Mouse (Mus musculus) 3T3-L1 (cell line): Measurements from ENCODE around the gene Clpx.

ENCODE experiments used
- DNase-seq: peaks from one replicate; pipeline ENCODE4 v3.0.0-alpha.2; 2015; ENCODE audit warnings: low read depth, low spot score

The Clpx gene

DNA sequence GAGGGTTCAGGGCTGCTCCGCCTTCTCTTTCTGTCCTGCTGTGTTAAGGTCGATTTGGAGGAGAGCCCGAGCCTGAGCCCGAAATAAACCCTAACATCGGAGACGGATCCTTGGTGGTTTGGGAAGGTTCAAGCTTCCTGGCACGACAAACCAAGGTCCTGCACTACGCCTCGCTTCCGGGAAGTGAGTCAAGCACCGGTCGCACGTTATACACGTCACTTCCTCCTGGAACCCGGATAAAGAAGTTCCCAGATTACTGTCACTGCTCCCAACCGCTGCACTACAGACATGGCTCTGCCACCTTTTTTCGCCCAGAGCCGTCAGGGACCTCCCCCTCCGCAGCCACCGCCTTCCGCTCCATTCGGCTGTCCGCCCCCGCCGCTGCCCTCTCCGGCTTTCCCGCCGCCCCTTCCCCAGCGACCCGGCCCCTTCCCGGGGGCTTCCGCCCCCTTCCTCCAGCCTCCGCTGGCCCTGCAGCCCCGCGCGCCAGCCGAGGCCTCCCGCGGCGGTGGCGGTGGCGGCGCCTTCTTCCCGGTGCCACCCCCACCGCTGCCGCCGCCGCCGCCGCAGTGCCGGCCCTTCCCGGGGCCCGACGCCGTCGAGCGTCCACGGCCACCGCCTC, 51.9 kb downstream of the Clpx start, which contains the start of gene Pdcd7:
Pdcd7 (plus strand) TSS at position 251 of the 622 bp plus-strand sequence.
- DNase-seq: peak; percentile 96

- peak; percentile 55 for DNase-seq
These were observed 52.5 kb downstream of the Clpx start for GRCm38 (mm10) chr9:65346476-65347111.

GRCm38 (mm10) chr9:65347112-65347850, 53.2 kb downstream of the Clpx start:
- no peak for DNase-seq

GRCm38 (mm10) chr9:65353251-65353650, 59.2 kb downstream of the Clpx start:
- DNase-seq: peak; percentile 53

GRCm38 (mm10) chr9:65356561-65356960, 62.5 kb downstream of the Clpx start:
- DNase-seq: no peak

GRCm38 (mm10) chr9:65356971-65357370, 62.9 kb downstream of the Clpx start:
- no peak for DNase-seq

- no peak for DNase-seq
These were observed 65.0 kb downstream of the Clpx start for GRCm38 (mm10) chr9:65358956-65359480.

- DNase-seq: no peak
These were observed 66.8 kb downstream of the Clpx start, which contains the start of gene Ubap1l for GRCm38 (mm10) chr9:65360641-65361448. TSS of gene Ubap1l (plus strand) at chr9:65361041.

DNA sequence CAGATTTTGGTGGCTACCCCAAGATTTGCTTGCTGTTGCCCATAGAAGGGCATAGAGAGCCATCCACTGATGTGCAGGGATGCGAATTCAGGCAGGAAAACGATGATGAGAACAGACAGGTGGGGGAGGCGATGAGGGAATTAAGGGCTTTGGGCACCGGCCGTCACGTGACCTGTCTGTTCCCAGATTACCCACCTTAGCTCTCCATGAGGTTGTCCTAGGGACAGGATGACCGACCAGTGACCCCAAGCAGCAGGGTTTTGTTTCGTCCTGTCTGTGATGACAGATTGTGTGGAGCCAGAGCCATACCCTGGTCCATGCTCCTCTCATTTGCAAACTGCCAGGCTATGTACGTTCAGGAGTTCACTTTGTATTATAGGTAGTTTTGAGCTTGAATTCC, 69.6 kb downstream of the Clpx start:
- DNase-seq: no peak

DNA sequence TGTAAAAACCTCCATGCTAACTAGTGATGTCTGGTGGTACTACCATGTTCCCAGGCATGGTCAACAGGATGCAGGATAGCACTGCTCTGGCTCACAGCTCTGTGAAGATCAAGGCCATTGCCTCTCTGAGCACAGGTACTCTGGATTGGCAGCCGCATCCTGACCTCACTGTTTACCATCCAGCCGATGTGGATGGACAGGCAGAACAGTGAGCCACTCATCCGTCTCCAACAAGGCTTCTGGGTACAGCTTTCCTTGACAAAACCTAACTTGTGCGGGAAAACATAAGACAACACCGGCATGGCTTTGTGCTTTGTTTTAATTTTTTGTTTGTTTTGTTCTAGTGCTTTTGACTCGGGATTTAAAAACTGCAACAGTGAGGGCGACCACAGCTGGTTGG, 71.7 kb downstream of the Clpx start:
- no peak for DNase-seq

DNA sequence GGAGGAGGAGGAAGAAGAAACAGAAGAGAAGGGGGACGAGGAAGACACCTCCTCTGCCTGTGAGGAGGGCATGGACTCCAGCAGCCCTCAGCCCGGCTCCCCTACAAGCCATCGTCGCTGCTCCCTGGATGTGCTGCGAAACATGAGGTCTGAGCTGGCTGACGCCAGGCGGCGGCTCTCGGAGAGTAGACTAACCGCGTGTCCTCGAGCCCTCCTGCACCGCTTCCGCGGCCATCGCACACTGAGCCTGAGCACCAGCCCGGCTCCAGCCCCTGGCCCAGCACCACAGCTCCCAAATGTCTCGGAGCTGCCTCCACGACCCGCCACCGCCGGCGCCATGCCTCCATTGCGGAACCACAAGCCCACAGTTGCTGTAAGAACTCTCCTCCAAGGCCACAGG, 77.7 kb downstream of the Clpx start:
- DNase-seq: no peak

DNA sequence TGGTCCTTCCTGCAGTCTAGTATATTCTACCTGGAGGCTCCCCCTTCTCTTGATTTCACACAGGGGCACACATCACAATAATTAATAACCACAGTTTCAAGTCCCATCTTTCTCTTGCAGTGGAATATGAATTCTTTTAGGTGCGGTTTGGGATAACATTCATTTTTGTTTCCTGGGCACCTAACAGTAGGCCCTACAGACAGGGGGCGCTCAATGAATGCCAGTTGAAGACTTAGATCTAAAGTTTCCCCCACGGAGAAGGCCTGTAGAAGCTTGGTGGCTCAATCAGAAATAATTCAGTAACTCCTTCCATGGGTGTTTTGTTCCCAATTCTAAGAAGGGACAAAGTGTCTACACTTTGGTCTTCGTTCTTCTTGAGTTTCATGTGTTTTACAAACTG, 78.4 kb downstream of the Clpx start:
- peak; percentile 61 for DNase-seq

DNA sequence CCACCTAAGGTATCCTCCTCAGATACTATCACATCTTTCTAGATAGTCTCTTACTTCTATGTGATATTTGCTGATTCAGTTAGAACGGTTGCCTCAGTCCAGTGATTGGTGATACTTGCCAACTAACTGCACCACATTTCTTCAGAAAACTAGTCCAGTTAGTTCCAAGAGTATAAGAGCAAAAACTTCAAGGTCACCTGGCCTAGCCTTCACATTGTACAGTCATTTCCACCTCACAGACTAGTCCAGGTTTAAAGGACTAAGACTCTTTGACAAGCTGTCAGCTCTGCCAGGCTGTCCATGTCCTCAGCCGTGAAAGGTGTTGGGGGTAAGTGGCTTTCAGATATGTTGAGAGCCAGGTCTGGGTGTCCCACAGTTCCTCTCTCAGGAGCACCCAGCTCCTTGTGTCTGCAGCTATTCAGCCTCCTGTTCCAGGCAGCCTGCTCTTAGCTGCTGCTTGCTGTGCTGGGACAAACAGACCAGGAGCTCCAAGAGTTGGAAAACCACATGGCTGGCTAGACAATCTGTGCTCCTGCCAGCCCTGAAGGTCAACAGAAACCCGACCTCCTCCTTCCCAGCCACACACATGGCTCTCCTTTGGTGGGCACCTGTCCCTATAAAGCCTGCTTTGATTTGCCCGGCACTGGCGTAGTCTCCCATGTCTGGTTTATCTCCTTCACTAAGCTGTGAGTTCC, 80.6 kb downstream of the Clpx start:
- DNase-seq: no peak

DNA sequence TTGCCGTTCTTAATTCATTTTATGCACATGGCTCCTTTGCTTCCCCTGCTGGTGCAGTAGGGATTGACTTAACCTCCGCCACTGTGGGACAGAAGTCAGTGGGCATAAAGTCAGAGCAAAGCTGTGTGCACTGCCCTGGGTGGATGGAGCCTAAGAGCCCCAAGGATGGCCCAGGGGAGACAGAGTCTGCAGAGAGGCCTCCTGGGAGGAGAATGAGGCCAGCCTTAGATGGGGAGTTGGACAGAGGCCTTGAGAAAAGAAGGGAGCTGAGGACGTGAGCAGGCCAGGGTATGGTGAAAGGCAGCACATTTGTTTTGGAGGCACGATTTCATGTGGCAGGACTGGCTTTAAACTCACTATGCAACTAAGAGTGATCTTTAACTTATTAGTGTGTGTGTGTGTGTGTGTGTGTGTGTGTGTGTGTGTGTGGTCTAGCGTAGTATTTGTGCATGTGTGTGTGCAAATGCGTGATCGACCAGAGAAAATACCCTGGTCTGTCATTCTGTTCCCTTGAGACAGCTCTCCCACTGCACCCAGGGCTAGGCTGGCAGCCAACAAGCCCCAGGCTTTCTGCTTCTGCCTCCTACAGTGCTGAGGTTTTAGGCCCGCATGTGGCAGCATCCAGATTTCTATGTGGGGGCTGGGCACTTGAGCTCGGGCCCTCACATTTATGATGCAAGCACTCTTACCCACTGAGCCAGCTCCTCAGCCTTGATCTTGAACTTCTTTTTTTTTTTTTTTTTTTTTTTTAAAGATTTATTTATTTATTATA, 81.3 kb downstream of the Clpx start:
- no peak for DNase-seq
